ENCODE assay signal across 7 mouse cellular contexts in the genomic region with DNA sequence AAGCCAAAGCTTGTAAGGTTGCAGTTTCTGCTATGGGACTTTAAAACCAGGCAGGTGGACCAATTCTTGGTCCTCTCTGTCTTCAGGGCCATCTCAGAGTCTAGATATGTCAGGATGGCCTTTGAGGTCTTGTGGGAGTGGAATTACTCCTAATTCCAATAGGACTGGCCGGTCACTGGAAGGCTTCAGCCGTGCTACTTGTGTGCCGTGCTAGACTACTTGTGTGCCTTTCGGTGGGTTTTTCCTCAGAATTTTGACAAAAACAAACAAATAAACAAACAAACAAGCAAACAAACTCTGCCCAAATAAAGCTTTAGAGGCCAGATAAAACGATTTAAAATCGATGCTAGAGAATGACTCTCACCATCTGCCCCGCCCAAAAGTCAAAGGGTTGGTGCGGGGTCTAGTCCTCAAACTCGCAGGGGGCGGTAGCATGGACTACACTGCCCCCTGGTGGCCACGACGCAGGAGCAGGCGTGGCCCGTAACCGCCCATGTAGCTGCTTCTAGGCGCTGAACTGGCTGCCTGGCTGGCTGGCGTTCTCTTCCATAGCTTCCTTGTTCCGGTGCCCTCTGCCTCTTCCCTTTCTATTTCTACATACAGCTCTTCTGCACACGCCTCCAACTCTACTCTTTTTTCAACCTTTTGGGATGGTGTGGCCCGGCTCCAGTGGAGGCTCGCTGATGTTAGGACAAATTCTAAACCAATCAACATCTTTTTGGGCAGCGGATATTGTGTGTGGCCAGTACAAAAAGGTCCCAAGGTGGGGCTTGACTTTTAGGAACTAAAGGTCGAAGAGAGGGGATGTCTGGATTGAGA. TPM values are rescaled to one million over a fixed set of nuclear protein-coding genes. Genes with fewer than 3 reads are reported as not detected.
A peak's percentile ranks its signal among the peaks of the same experiment; 100 is the strongest.
DNase-seq lines count a peak whose midpoint lies in the region; ATAC-seq lines count a peak whose summit lies in the region.

No protein-coding gene starts in this region.

- 21% methylated on average over 23 of the region's 23 CpGs for WGBS in embryonic facial prominence, embryonic 11.5 days
- WGBS in limb, embryonic 13.5 days = 18% methylated on average over 23 of the region's 23 CpGs
- 15% methylated on average over 23 of the region's 23 CpGs for WGBS in midbrain, embryonic 15.5 days

- H3K27ac ChIP-seq in embryonic facial prominence, embryonic 11.5 days (replicated peaks; ENCODE audit: low read depth, low read length) = no peak overlapping the region
- no peak overlapping the region for H3K27ac ChIP-seq in limb, embryonic 13.5 days
- no peak overlapping the region for H3K27ac ChIP-seq in midbrain, embryonic 15.5 days

- 0 out of 2 replicates have a peak overlapping the region, but pooled peaks have one; percentile 10 for H3K9ac ChIP-seq in embryonic facial prominence, embryonic 11.5 days (replicated peaks; ENCODE audit: low read length)
- H3K9ac ChIP-seq in limb, embryonic 13.5 days = peak overlapping the region; percentile 50; the same call in 1 of the 2 replicates
- no peak overlapping the region for H3K9ac ChIP-seq in midbrain, embryonic 15.5 days

- H3K4me3 ChIP-seq in embryonic facial prominence, embryonic 11.5 days (ENCODE audit: low read depth, low read length) = no peak overlapping the region
- H3K4me3 ChIP-seq in limb, embryonic 13.5 days = peak overlapping the region; percentile 16; the same call in 1 of the 2 replicates
- H3K4me3 ChIP-seq in midbrain, embryonic 15.5 days = no peak overlapping the region

- peak; percentile 91 for DNase-seq in adrenal gland, postnatal 14 days
- DNase-seq in embryonic facial prominence, embryonic 11.5 days (ENCODE audit: low spot score) = peak; percentile 93
- peak; percentile 84 for DNase-seq in heart, adult 8-10 months (ENCODE audit: low spot score)
- DNase-seq in kidney, adult 8-10 months = peak; percentile 78 to 86
- DNase-seq in spleen, adult 18-20 months = peak; percentile 64 to 79

- H3K4me2 ChIP-seq in embryonic facial prominence, embryonic 11.5 days (ENCODE audit: low read depth, low read length) = no peak overlapping the region
- peak overlapping the region; percentile 52 for H3K4me2 ChIP-seq in limb, embryonic 13.5 days (replicated peaks)
- peak overlapping the region; percentile 37 for H3K4me2 ChIP-seq in midbrain, embryonic 15.5 days

- no peaks in the 10 kb centered on the region for H3K9me3 ChIP-seq in embryonic facial prominence, embryonic 11.5 days (replicated peaks; ENCODE audit: control insufficient read depth, low read length)
- no peaks in the 10 kb centered on the region for H3K9me3 ChIP-seq in limb, embryonic 13.5 days
- H3K9me3 ChIP-seq in midbrain, embryonic 15.5 days = no peaks in the 10 kb centered on the region

- no peaks in the 10 kb centered on the region for H3K27me3 ChIP-seq in embryonic facial prominence, embryonic 11.5 days (ENCODE audit: control insufficient read depth, insufficient read depth, low read length)
- H3K27me3 ChIP-seq in limb, embryonic 13.5 days = no peaks in the 10 kb centered on the region
- no peaks in the 10 kb centered on the region for H3K27me3 ChIP-seq in midbrain, embryonic 15.5 days (replicated peaks)

- no peaks in the 10 kb centered on the region for H3K4me1 ChIP-seq in embryonic facial prominence, embryonic 11.5 days (ENCODE audit: control insufficient read depth, insufficient read depth, low read length)
- H3K4me1 ChIP-seq in limb, embryonic 13.5 days = peaks cover 10% of the 10 kb centered on the region
- peaks cover 6% of the 10 kb centered on the region; the same call in 1 of the 2 replicates for H3K4me1 ChIP-seq in midbrain, embryonic 15.5 days

- H3K36me3 ChIP-seq in embryonic facial prominence, embryonic 11.5 days (replicated peaks; ENCODE audit: control insufficient read depth, insufficient read depth, low read depth, low read length) = no peaks in the 10 kb centered on the region
- no peaks in the 10 kb centered on the region for H3K36me3 ChIP-seq in limb, embryonic 13.5 days
- no peaks in the 10 kb centered on the region for H3K36me3 ChIP-seq in midbrain, embryonic 15.5 days (replicated peaks)

- ATAC-seq in embryonic facial prominence, embryonic 11.5 days (replicated peaks; ENCODE audit: insufficient number of reproducible peaks, low FRiP score, low TSS enrichment, low read depth) = peak; percentile 90
- peak; percentile 94 for ATAC-seq in limb, embryonic 13.5 days (ENCODE audit: low FRiP score, low read depth)
- peak; percentile 95 for ATAC-seq in midbrain, embryonic 15.5 days (replicated peaks)

RNA-seq across cellular contexts. Expression of a gene that starts 5.4 kb away (rescaled TPM):
- 4.4 TPM in 1 of 2 replicates, not detected in the other for total RNA-seq in adrenal gland, postnatal 14 days (2021)
- polyA plus RNA-seq in embryonic facial prominence, embryonic 11.5 days (2014; fragmentation: Nextera tagmentation; extraction: Ambion mirVana) = not detected in 2 replicates
- 10 to 100 TPM in 1 of 4 experiments, not detected in 3; 44.8 TPM for total RNA-seq in heart, adult 8-10 months (2022)
- polyA plus RNA-seq in limb, embryonic 13.5 days (2015; fragmentation: Nextera tagmentation; extraction: Ambion mirVana) = not detected in 2 replicates
- polyA plus RNA-seq in midbrain, embryonic 15.5 days (2015; fragmentation: Nextera tagmentation; extraction: Ambion mirVana) = not detected in 2 replicates

RNA-seq across cellular contexts. Expression of a gene that starts 53.0 kb away (rescaled TPM):
- 12.6 and 18.1 TPM in 2 replicates for total RNA-seq in adrenal gland, postnatal 14 days (2021)
- polyA plus RNA-seq in embryonic facial prominence, embryonic 11.5 days (2014; fragmentation: Nextera tagmentation; extraction: Ambion mirVana) = 15.4 and 18.3 TPM in 2 replicates
- total RNA-seq in heart, adult 8-10 months (2022) = 10 to 100 TPM; 31.9 to 37.3 (median 37.2) TPM
- 17.8 and 19.0 TPM in 2 replicates for polyA plus RNA-seq in limb, embryonic 13.5 days (2015; fragmentation: Nextera tagmentation; extraction: Ambion mirVana)
- polyA plus RNA-seq in midbrain, embryonic 15.5 days (2015; fragmentation: Nextera tagmentation; extraction: Ambion mirVana) = 20.3 and 24.1 TPM in 2 replicates
